Mouse (Mus musculus) olfactory bulb, adult 2 months (tissue): ENCODE measurements around the gene Tm9sf2.

ENCODE experiments used
- CTCF ChIP-seq: fragments of 200-500 bp; IDR thresholded peaks from 2 replicates; pipeline ENCODE4 v1.5.1; 2012; ENCODE audit warnings: low read depth, mild to moderate bottlenecking, low read length, moderate library complexity; ENCODE audit not compliant: insufficient read depth
- POLR2A ChIP-seq: fragments of 200-500 bp; IDR thresholded peaks from 2 replicates; pipeline ENCODE4 v1.6.1; 2012; ENCODE audit warnings: mild to moderate bottlenecking, low read depth, low read length, moderate library complexity; ENCODE audit not compliant: insufficient read depth

DNA sequence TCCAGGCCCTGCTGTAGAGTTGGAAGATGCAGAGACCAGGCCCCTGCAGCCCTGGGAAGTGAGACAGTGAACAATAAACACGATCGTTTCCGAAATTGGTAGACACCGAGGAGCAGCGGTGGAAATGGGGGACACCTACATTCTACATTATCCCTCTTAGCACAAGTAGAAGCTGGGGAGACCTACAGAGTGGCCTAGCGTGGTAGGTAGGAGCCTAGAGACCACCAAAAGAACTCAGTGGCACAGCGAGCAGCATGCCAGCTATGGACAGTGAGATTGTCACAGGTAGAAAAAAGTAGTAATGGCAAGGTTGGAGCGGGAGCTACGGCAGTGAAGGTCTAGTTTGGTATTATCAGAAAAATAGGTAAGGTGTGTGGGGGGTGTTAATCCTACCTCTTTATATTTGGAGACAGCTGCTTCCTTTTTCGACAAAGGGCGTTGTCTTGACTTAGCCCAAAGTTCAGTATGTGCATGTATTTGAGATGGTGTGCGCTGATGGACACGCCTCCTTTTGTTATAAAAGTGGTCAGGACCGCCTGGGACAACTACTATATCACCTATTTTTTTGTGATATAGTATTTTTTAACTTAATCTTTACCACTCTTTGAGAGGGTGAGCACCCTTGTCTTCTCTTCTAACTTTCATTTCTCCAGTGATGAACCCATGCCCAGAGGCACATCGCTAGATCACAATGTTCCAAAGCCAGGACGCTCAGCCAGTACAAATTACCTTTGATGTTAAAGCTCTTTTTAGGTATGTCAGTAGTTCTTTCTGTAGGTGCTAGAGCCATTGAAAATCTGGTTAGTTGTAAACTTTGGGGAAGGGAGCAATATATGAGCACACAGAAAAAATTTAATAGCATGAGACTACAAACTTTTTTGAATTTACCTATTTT lies 1.2 kb upstream of the Tm9sf2 start:
- TF ChIP-seq POLR2A (no peak), CTCF (no peak)
